Comparison of ENCODE assay signal across 19 mouse cellular contexts in genomic region chr17:43030290-43030689, GRCm38 (mm10). TPM values are rescaled to one million over a fixed set of nuclear protein-coding genes. Genes with fewer than 3 reads are reported as not detected.
A peak's percentile ranks its signal among the peaks of the same experiment; 100 is the strongest.
DNase-seq lines count a peak whose midpoint lies in the region; ATAC-seq and TF ChIP-seq lines count a peak whose summit lies in the region.
"Had no signal": no experiment of that assay in that cellular context is flagged by ENCODE, and none has a peak within 500 bp of the region (broad histone marks: within the 10 kb centered on the region; RNA-seq: fewer than 3 reads in every experiment).

No protein-coding gene starts in this region.

- 76% methylated on average over 3 of the region's 3 CpGs for WGBS in forebrain, embryonic 15.5 days
- 99% methylated on average over 3 of the region's 3 CpGs for WGBS in forebrain, embryonic 11.5 days

- no peak overlapping the region for H3K4me2 ChIP-seq in forebrain, embryonic 15.5 days (replicated peaks)
- H3K4me2 ChIP-seq in forebrain, embryonic 11.5 days (ENCODE audit: low read depth, low read length, severe bottlenecking): no peak overlapping the region
- H3K4me2 ChIP-seq: embryonic facial prominence, embryonic 13.5 days; heart, embryonic 15.5 days; midbrain, embryonic 15.5 days; stomach, embryonic 15.5 days had no signal

- no peak for DNase-seq in forebrain, embryonic 11.5 days (ENCODE audit: low spot score)
- DNase-seq in left cerebral cortex, adult 2 months (ENCODE audit: extremely low spot score in 1 of 2, low spot score in 2 of 2): no peak
- no peak for DNase-seq in left cerebral cortex, adult 11 months (ENCODE audit: low spot score)
- peak; percentile 41 to 58 for DNase-seq in cerebellum, postnatal 14 days
- peak; percentile 26 to 57 for DNase-seq in layer of hippocampus, postnatal 14 days (ENCODE audit: low spot score in 2 of 2)
- DNase-seq in T-cell, adult 2 months (ENCODE audit: low spot score): no peak
- DNase-seq: adrenal gland, postnatal 25 days; gastrocnemius, adult 2 months; heart, adult 11 months; kidney, adult 11 months; kidney, postnatal 10 days had no signal

- intact Hi-C loops in left cerebral cortex, adult 2 months (cut with DNase I): no loop called here

- no peak for TF ChIP-seq CTCF in left cerebral cortex, adult 2 months (IDR thresholded peaks at IDR 0.05)

- H3K9ac ChIP-seq in forebrain, embryonic 15.5 days (replicated peaks): no peak overlapping the region
- no peak overlapping the region for H3K9ac ChIP-seq in forebrain, embryonic 11.5 days (ENCODE audit: low read length)
- H3K9ac ChIP-seq: embryonic facial prominence, embryonic 13.5 days; heart, embryonic 15.5 days; midbrain, embryonic 15.5 days; stomach, embryonic 15.5 days had no signal

- no peaks in the 10 kb centered on the region for H3K27me3 ChIP-seq in forebrain, embryonic 15.5 days
- no peaks in the 10 kb centered on the region for H3K27me3 ChIP-seq in forebrain, embryonic 11.5 days (ENCODE audit: control insufficient read depth, insufficient read depth, low read length)
- H3K27me3 ChIP-seq: embryonic facial prominence, embryonic 13.5 days; heart, embryonic 15.5 days; midbrain, embryonic 15.5 days; stomach, embryonic 15.5 days had no signal

- H3K9me3 ChIP-seq in forebrain, embryonic 15.5 days: no peaks in the 10 kb centered on the region
- no peaks in the 10 kb centered on the region for H3K9me3 ChIP-seq in forebrain, embryonic 11.5 days (ENCODE audit: control insufficient read depth, low read length)
- H3K9me3 ChIP-seq: embryonic facial prominence, embryonic 13.5 days; heart, embryonic 15.5 days; midbrain, embryonic 15.5 days; stomach, embryonic 15.5 days had no signal

- no peak overlapping the region for H3K4me3 ChIP-seq in forebrain, embryonic 15.5 days
- H3K4me3 ChIP-seq in forebrain, embryonic 11.5 days (ENCODE audit: low read depth, low read length): no peak overlapping the region
- no peak overlapping the region for H3K4me3 ChIP-seq in left cerebral cortex, adult 2 months
- H3K4me3 ChIP-seq: embryonic facial prominence, embryonic 13.5 days; gastrocnemius, adult 2 months; heart, embryonic 15.5 days; midbrain, embryonic 15.5 days; stomach, embryonic 15.5 days had no signal

- no peaks in the 10 kb centered on the region for H3K4me1 ChIP-seq in forebrain, embryonic 15.5 days
- H3K4me1 ChIP-seq in forebrain, embryonic 11.5 days (replicated peaks; ENCODE audit: control insufficient read depth, insufficient read depth, low read length): no peaks in the 10 kb centered on the region
- H3K4me1 ChIP-seq: embryonic facial prominence, embryonic 13.5 days; heart, embryonic 15.5 days; midbrain, embryonic 15.5 days; stomach, embryonic 15.5 days had no signal

- H3K27ac ChIP-seq in forebrain, embryonic 15.5 days (replicated peaks): 0 out of 2 replicates have a peak overlapping the region, but pooled peaks have one; percentile 8
- no peak overlapping the region for H3K27ac ChIP-seq in forebrain, embryonic 11.5 days (ENCODE audit: low read depth, low read length)
- peak overlapping the region; percentile 65 for H3K27ac ChIP-seq in left cerebral cortex, adult 2 months
- H3K27ac ChIP-seq: embryonic facial prominence, embryonic 13.5 days; gastrocnemius, adult 2 months; heart, embryonic 15.5 days; hindbrain, postnatal 0 days; midbrain, embryonic 15.5 days; stomach, embryonic 15.5 days had no signal

- ATAC-seq in forebrain, embryonic 15.5 days (replicated peaks): no peak
- no peak for ATAC-seq in forebrain, embryonic 11.5 days (replicated peaks; ENCODE audit: low FRiP score)
- ATAC-seq: activated CD4-positive, CD25-positive, alpha-beta regulatory T cell, adult 4 months; hindbrain, postnatal 0 days; lung, postnatal 0 days; midbrain, embryonic 15.5 days had no signal

- no peaks in the 10 kb centered on the region for H3K36me3 ChIP-seq in forebrain, embryonic 15.5 days
- no peaks in the 10 kb centered on the region for H3K36me3 ChIP-seq in forebrain, embryonic 11.5 days (ENCODE audit: control insufficient read depth, insufficient read depth, low read length)
- H3K36me3 ChIP-seq: embryonic facial prominence, embryonic 13.5 days; heart, embryonic 15.5 days; midbrain, embryonic 15.5 days; stomach, embryonic 15.5 days had no signal

RNA-seq across cellular contexts. Expression of gene Tnfrsf21, which starts 13.9 kb away (rescaled TPM):
- polyA plus RNA-seq in forebrain, embryonic 15.5 days (2015; fragmentation: Nextera tagmentation; extraction: Ambion mirVana): 57.1 and 59.6 TPM in 2 replicates
- 33.4 and 35.3 TPM in 2 replicates for polyA plus RNA-seq in forebrain, embryonic 11.5 days (2014; fragmentation: Nextera tagmentation; extraction: Ambion mirVana)
- 10 to 100 TPM; 81.4 to 82.2 TPM for total RNA-seq in left cerebral cortex, adult 2 months (2021)
- total RNA-seq in layer of hippocampus, postnatal 14 days (2021): 100 to 1,000 TPM; 108 to 113 TPM
- polyA plus RNA-seq: activated CD4-positive, CD25-positive, alpha-beta regulatory T cell, adult 4 months had no signal

Comparison
In these comparisons a context has a peak if more than half of its experiments do, and no peak if none do; other contexts are left out.
1. DNase-seq: peak in cerebellum, postnatal 14 days (2 of 2) and layer of hippocampus, postnatal 14 days (2 of 2); none in forebrain, embryonic 11.5 days (single experiment), left cerebral cortex, adult 2 months (0 of 2), left cerebral cortex, adult 11 months (single experiment) and T-cell, adult 2 months (single experiment).